Mouse (Mus musculus) liver, postnatal 0 days (tissue): ENCODE results near the gene Il12rb1. TPM values are rescaled to one million over a fixed set of nuclear protein-coding genes. Genes with fewer than 3 reads are reported as not detected.

Source experiments
- ATAC-seq: fragments of 200-750 bp; cut with Nextera tagmentation; 2 replicates; pipeline ENCODE4 v1.8.0; 2017; ENCODE audit warnings: mild to moderate bottlenecking, moderate library complexity
- DNase-seq: peaks from one replicate; pipeline ENCODE4 v3.0.0-alpha.2; 2016
- H3K27ac ChIP-seq: fragments of 300-500 bp; sonication (generic); 2 replicates; pipeline ENCODE4 v1.5.1; 2014; ENCODE audit warnings: antibody characterized with exemption, moderate library complexity, mild to moderate bottlenecking, low read depth
- H3K27me3 ChIP-seq: fragments of 300-500 bp; sonication (generic); 2 replicates; pipeline ENCODE4 v1.6.1; 2014; ENCODE audit warnings: low read length, control low read depth, mixed read lengths; ENCODE audit not compliant: insufficient read depth
- H3K36me3 ChIP-seq: fragments of 300-500 bp; sonication (generic); replicated peaks from 2 replicates; pipeline ENCODE4 v1.6.1; 2014; ENCODE audit warnings: mild to moderate bottlenecking, control low read depth, low read length, moderate library complexity, mixed read lengths; ENCODE audit not compliant: insufficient read depth
- H3K4me1 ChIP-seq: fragments of 300-500 bp; sonication (generic); 2 replicates; pipeline ENCODE4 v1.6.1; 2014; ENCODE audit warnings: antibody characterized with exemption, mild to moderate bottlenecking, control low read depth; ENCODE audit not compliant: insufficient read depth
- H3K4me2 ChIP-seq: fragments of 300-500 bp; sonication (generic); 2 replicates; pipeline ENCODE4 v1.6.1; 2014; ENCODE audit warnings: low read depth, mild to moderate bottlenecking, low read length, moderate library complexity, mixed read lengths
- H3K4me3 ChIP-seq: fragments of 300-500 bp; sonication (generic); 2 replicates; pipeline ENCODE4 v1.5.1; 2014; ENCODE audit warnings: low read depth, low read length
- H3K9ac ChIP-seq: fragments of 300-500 bp; sonication (generic); replicated peaks from 2 replicates; pipeline ENCODE4 v1.6.1; 2014; ENCODE audit warnings: mild to moderate bottlenecking, moderate library complexity
- H3K9me3 ChIP-seq: fragments of 300-500 bp; sonication (generic); 2 replicates; pipeline ENCODE4 v1.6.1; 2016; ENCODE audit warnings: mild to moderate bottlenecking, control low read depth, low read length, mixed read lengths
- CTCF ChIP-seq: sonication (generic); IDR thresholded peaks from 2 replicates; pipeline ENCODE4 v1.5.1; 2016; ENCODE audit warnings: antibody characterized with exemption, low read depth
- EP300 ChIP-seq: IDR thresholded peaks from 2 replicates; pipeline ENCODE4 v1.6.1; 2016; ENCODE audit warnings: antibody characterized with exemption, low read depth, mild to moderate bottlenecking
- WGBS: fragments of 180-500 bp; shearing (Covaris S2); extraction: QIAGEN DNeasy Blood & Tissue Kit; methylation state at CpG from one replicate; pipeline ENCODE4 v1.1.7; 2014; ENCODE audit not compliant: insufficient replicate concordance; 5-methylcytosine and 5-hydroxymethylcytosine counted together
- polyA plus RNA-seq: library from polyadenylated mRNA; unstranded; fragments of >200 nt; fragmentation: Nextera tagmentation; extraction: Ambion mirVana; gene quantifications from 2 replicates; pipeline ENCODE4 v1.2.1, GENCODE M21; 2015

Il12rb1 gene
- polyA plus RNA-seq, 1 experiment from 2014 or later = 0.25 TPM

- Histone ChIP-seq H3K4me1 (peaks cover 80% of the 10 kb centered on the region), H3K4me3 (no peak overlapping the region), H3K27ac (peak overlapping the region; percentile 87), H3K27me3 (no peaks in the 10 kb centered on the region), H3K4me2 (peak overlapping the region; percentile 84), H3K9me3 (no peaks in the 10 kb centered on the region), H3K9ac (no peak overlapping the region; the same call in 1 of the 2 replicates), H3K36me3 (peaks cover 10% of the 10 kb centered on the region)
- DNase-seq (peak; percentile 69), ATAC-seq (peak; percentile 43)
- 31% methylated on average over 8 of the region's 8 CpGs for WGBS
- TF ChIP-seq EP300 (peak; percentile 83), CTCF (peak; percentile 8; the same call in 1 of the 2 replicates)
Measured at GRCm38 (mm10) chr8:70764026-70764425, 44.2 kb upstream of the Il12rb1 start.

- no peak for TF ChIP-seq CTCF
- TF ChIP-seq EP300 = no peak
- Histone ChIP-seq H3K4me3 (no peak overlapping the region), H3K9ac (no peak overlapping the region; the same call in 1 of the 2 replicates), H3K4me2 (peak overlapping the region; percentile 84), H3K4me1 (peaks cover 79% of the 10 kb centered on the region), H3K36me3 (peaks cover 10% of the 10 kb centered on the region), H3K9me3 (no peaks in the 10 kb centered on the region), H3K27ac (peak overlapping the region; percentile 87), H3K27me3 (no peaks in the 10 kb centered on the region)
- ATAC-seq (no peak), DNase-seq (no peak)
- WGBS = 83% methylated on average over 13 of the region's 13 CpGs
Measured at GRCm38 (mm10) chr8:70764676-70765075, 43.6 kb upstream of the Il12rb1 start.

GRCm38 (mm10) chr8:70765329-70765728, 42.9 kb upstream of the Il12rb1 start:
- DNase-seq = no peak
- ATAC-seq = no peak
- WGBS = 37% methylated on average over 9 of the region's 9 CpGs
- Histone ChIP-seq H3K4me3 (peak overlapping the region; percentile 48), H3K27me3 (no peaks in the 10 kb centered on the region), H3K36me3 (peaks cover 12% of the 10 kb centered on the region), H3K9me3 (no peaks in the 10 kb centered on the region), H3K4me1 (peaks cover 73% of the 10 kb centered on the region), H3K4me2 (peak overlapping the region; percentile 84), H3K27ac (0 out of 2 replicates have a peak overlapping the region, but pooled peaks have one; percentile 66), H3K9ac (peak overlapping the region; percentile 8; the same call in 1 of the 2 replicates)
- TF ChIP-seq EP300 (no peak), CTCF (no peak)

- Histone ChIP-seq H3K4me2 (peak overlapping the region; percentile 84), H3K4me1 (peaks cover 72% of the 10 kb centered on the region), H3K4me3 (peak overlapping the region; percentile 48), H3K36me3 (peaks cover 19% of the 10 kb centered on the region), H3K9me3 (no peaks in the 10 kb centered on the region), H3K9ac (peak overlapping the region; percentile 70), H3K27me3 (no peaks in the 10 kb centered on the region), H3K27ac (peak overlapping the region; percentile 66)
- ATAC-seq = no peak
- peak; percentile 71 for DNase-seq
- 4% methylated on average over 34 of the region's 34 CpGs for WGBS
- no peak for TF ChIP-seq EP300
- TF ChIP-seq CTCF = no peak
Measured at GRCm38 (mm10) chr8:70765838-70766570, 42.2 kb upstream of the Il12rb1 start.

- Histone ChIP-seq H3K36me3 (peaks cover 19% of the 10 kb centered on the region), H3K4me1 (peaks cover 64% of the 10 kb centered on the region), H3K4me2 (peak overlapping the region; percentile 84), H3K4me3 (peak overlapping the region; percentile 48), H3K9me3 (no peaks in the 10 kb centered on the region), H3K27ac (peak overlapping the region; percentile 66), H3K9ac (peak overlapping the region; percentile 70), H3K27me3 (no peaks in the 10 kb centered on the region)
- TF ChIP-seq CTCF (no peak), EP300 (no peak)
- WGBS = 15% methylated on average over 21 of the region's 21 CpGs
- DNase-seq = peak; percentile 82
- ATAC-seq = peak; percentile 22; the same call in 1 of the 2 replicates
Measured at GRCm38 (mm10) chr8:70766571-70767440, 41.4 kb upstream of the Il12rb1 start.

- H3K36me3 ChIP-seq = peaks cover 24% of the 10 kb centered on the region
- no peak for DNase-seq
- no peak for TF ChIP-seq CTCF
- no peak for TF ChIP-seq EP300
- H3K27ac ChIP-seq = peak overlapping the region; percentile 66
- no peak for ATAC-seq
- H3K9ac ChIP-seq = no peak overlapping the region
- no peaks in the 10 kb centered on the region for H3K27me3 ChIP-seq
- H3K9me3 ChIP-seq = no peaks in the 10 kb centered on the region
- no peak overlapping the region for H3K4me2 ChIP-seq
- 69% methylated on average over 6 of the region's 6 CpGs for WGBS
- peaks cover 57% of the 10 kb centered on the region for H3K4me1 ChIP-seq
- no peak overlapping the region for H3K4me3 ChIP-seq
Measured at GRCm38 (mm10) chr8:70767503-70767902, 40.7 kb upstream of the Il12rb1 start.
